Mouse (Mus musculus) left cerebral cortex, adult 18-20 months (tissue): ENCODE measurements around the gene Gna14. TPM values are rescaled to one million over a fixed set of nuclear protein-coding genes. Genes with fewer than 3 reads are reported as not detected.
A peak's percentile ranks its signal among the peaks of the same experiment; 100 is the strongest.

ENCODE experiments used
- DNase-seq, 2 experiments: peaks; one replicate each; pipeline ENCODE4 v3.0.0; 2021 to 2022; ENCODE audit warnings: low spot score in 2 of 2, mixed read lengths in 1 of 2
- total RNA-seq, 2 experiments: library from RNA; stranded (reverse); gene quantifications; 2 replicates each; pipeline ENCODE4 v1.2.3; 2021

Gene Gna14
- total RNA-seq, 2 experiments from 2014 or later = 0.16 to 0.67 TPM

DNA sequence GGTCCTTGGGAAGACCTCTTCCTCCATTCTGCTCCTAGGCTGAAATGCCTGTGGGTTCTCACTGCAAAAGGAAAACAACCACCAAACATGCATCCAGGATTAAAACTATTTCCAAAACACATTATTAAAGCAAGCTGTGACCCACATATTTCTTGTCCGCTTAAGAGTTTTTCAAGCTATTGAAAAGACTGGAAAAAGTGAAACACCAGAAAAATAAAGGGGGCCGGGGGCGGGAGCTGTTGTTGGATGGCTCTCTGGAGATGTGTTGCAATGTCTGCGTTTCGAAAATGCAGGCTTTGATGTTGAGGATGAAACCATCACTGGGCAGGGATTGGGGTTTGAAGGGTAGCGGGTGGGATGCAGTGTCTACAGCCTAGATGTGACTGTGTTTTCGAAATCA lies 149.0 kb downstream of the Gna14 start:
- DNase-seq = no peak

GRCm38 (mm10) chr19:16585379-16585778 lies 149.8 kb downstream of the Gna14 start:
- no peak for DNase-seq

DNA sequence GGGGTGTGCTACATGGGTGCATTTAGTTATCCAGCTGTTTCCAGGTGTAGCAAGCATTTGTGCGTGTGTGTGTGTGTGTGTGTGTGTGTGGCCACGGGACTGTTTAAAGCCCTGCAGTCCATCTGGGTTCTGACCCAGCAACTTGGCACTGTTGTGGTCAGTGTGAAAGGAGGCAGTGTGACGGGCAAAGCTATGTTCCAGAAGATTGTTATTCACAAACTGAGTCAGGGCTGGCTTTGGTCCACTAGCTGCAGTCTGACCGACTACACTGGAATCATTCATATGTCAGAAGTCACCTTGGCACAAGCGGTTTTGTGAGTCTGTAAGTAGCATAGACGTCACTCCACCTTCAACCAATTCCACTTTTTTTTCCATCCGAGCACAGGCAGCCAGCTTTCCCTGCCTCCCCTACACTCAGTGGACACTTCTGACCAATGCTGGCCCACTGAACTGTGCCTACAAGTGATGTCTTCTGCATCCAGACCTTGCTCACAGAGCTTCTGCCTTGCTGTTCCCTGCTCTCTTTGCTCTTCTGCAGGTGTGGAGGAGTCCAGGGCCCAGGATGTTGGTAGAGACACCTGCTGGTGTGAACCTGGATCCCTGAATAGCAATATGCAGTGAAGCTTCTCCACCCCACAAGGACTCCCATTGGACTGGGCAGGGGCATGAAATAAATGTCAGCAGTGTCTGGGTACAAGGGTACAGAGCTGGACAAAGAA lies 157.9 kb downstream of the Gna14 start:
- peak in 1 of 2 experiments; percentile 21 for DNase-seq

- DNase-seq = no peak
Observed at GRCm38 (mm10) chr19:16593975-16594317, 158.4 kb downstream of the Gna14 start.

- no peak for DNase-seq
Observed at GRCm38 (mm10) chr19:16597216-16597615, 161.7 kb downstream of the Gna14 start.

DNA sequence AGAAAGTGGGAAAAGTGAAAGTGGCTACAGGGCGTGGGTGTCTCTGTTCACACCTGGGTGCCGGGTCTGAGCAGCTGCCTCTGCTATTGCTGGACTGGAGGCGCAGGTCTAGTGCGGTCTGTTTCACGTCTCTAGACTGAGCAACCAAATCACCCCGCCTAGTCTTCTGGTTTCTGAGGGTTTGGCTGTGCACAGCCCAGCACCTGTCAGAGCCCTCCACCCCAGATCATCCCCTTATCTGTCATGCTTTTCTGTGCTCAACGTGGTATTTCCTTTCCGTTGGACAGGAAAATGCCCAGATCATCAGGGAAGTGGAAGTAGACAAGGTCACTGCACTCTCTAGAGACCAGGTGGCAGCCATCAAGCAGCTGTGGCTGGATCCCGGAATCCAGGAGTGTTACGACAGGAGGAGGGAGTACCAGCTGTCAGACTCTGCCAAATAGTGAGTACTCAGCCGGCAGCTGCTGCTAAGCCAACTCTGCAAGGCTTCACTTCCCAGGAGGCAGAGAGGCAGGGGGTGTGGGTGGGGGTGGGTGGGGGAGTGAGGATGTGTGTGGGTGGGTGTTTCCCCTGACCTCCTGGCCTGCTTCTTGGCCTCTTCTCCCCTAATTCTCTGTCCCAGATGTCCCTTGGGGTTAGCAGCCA lies 163.2 kb downstream of the Gna14 start:
- DNase-seq = no peak

- DNase-seq = peak; percentile 78 to 89
Observed at GRCm38 (mm10) chr19:16599298-16599970, 163.9 kb downstream of the Gna14 start.

DNA sequence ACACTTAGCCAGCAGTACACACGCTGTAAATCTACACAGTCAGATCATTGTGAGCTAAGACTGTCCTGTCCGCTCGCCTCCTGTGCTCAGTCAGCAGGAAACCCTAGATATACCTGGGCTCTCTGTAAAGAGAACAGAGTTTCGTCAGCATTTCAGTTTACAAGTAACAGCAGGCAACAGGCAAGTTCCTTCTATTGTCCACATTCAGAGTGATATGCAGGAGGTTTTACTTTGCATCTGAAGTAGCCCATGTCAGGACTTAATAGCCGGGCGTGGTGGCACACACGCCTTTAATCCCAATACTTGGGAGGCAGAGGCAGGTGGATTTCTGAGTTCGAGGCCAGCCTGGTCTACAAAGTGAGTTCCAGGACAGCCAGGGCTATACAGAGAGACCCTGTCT lies 166.5 kb downstream of the Gna14 start:
- no peak for DNase-seq

- no peak for DNase-seq
Observed at GRCm38 (mm10) chr19:16607634-16608033, 172.1 kb downstream of the Gna14 start.

GRCm38 (mm10) chr19:16623154-16623553 lies 187.6 kb downstream of the Gna14 start:
- no peak for DNase-seq

DNA sequence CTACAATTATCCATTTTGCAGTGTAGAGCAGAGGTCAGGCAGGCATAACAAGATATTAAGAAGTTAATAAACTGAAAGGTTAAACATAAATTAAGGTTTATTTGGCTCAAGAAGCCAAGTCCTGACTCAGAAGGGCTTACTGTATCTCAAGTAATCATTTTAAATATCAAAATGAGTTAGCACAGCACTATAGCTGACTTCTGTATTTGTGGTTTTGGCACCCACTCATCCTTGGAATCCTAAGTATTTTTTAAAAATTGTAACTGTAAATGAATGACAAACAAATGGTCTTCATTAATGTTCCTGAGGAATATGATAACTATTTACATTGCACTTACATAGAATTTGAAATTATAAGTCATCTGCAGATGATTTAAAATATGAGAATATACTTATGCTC lies 189.4 kb downstream of the Gna14 start:
- no peak for DNase-seq

DNA sequence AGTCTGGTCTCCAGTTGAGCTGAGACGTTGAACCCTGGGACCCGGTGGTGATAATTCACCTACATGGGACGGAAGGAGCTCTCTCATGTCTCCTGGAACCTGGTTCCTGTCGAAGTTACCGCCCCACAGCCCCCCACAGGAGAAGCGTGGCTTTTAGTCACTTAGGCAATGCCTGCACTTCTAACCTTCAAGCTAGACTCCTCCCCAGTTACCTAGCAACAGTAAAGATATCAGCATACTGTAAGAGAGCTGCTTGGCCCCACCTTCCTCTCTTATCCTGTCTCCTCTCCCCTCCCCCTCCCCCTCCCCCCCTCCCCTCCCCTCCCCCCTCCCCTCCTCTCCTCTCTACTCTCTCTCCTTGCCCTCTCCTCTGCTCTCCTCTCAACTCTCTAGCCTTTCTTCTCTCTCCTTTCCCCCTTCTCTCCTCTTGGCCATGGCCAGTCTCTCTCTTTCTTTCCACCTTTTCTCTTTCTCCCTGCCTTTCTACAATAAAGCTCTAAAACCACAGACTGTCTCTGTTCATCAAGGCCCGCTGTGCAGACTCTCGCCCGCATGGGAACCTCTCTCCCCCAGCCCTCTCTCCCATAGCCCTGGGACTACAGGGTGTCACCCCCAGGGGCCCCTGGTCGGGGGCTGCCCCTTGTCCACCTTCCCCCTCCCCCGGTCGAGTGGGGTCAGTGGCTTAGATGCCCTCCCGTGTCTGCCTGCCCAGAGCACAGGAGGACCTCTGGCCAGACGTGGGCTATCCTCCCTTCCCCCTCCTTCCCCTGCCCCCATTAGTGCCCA lies 190.2 kb downstream of the Gna14 start:
- no peak for DNase-seq
